12 mouse cellular contexts compared by ENCODE assay signal in genomic region chr15:12689716-12690381, GRCm38 (mm10). TPM values are rescaled to one million over a fixed set of nuclear protein-coding genes. Genes with fewer than 3 reads are reported as not detected.
DNase-seq lines count a peak whose midpoint lies in the region; ATAC-seq and TF ChIP-seq lines count a peak whose summit lies in the region.
"Had no signal": no experiment of that assay in that cellular context is flagged by ENCODE, and none has a peak within 500 bp of the region (broad histone marks: within the 10 kb centered on the region; RNA-seq: fewer than 3 reads in every experiment).

No protein-coding gene starts in this region.

- no peaks in the 10 kb centered on the region for H3K4me1 ChIP-seq in kidney, embryonic 16.5 days (ENCODE audit: insufficient read depth, low read length)
- no peaks in the 10 kb centered on the region for H3K4me1 ChIP-seq in thymus, adult 2 months (replicated peaks; ENCODE audit: control insufficient read depth, insufficient read depth, low read length)
- no peaks in the 10 kb centered on the region for H3K4me1 ChIP-seq in stomach, postnatal 0 days (replicated peaks; ENCODE audit: control insufficient read depth, insufficient read depth)
- H3K4me1 ChIP-seq: hindbrain, embryonic 12.5 days; neural tube, embryonic 12.5 days had no signal

- peak; percentile 35 to 61 for DNase-seq in adrenal gland, adult (ENCODE audit: inconsistent age in 2 of 2, low spot score in 1 of 2)
- no peak for DNase-seq in adrenal gland, postnatal 25 days
- DNase-seq in kidney, adult 9 months, result peak; percentile 8
- peak; percentile 4 for DNase-seq in thymus, postnatal 25 days
- no peak for DNase-seq in thymus, adult 2 months
- no peak for DNase-seq in stomach, postnatal 0 days (ENCODE audit: low spot score)
- no peak for DNase-seq in ovary, adult 18-20 months (ENCODE audit: low spot score)
- DNase-seq: kidney, postnatal 25 days had no signal

- no peak for TF ChIP-seq EP300 in stomach, postnatal 0 days (optimal IDR thresholded peaks at IDR 0.05)

- no peak overlapping the region for H3K4me2 ChIP-seq in kidney, embryonic 16.5 days (replicated peaks; ENCODE audit: low read depth, low read length)
- H3K4me2 ChIP-seq in stomach, postnatal 0 days (replicated peaks; ENCODE audit: low read depth), result no peak overlapping the region
- H3K4me2 ChIP-seq: hindbrain, embryonic 12.5 days; liver, embryonic 11.5 days; neural tube, embryonic 12.5 days had no signal

- WGBS in kidney, embryonic 16.5 days, result 83% methylated on average over 7 of the region's 7 CpGs
- 91% methylated on average over 7 of the region's 7 CpGs for WGBS in thymus, adult 2 months
- WGBS in stomach, postnatal 0 days, result 73% methylated on average over 7 of the region's 7 CpGs

- no peak for TF ChIP-seq POLR2A in thymus, adult 2 months (IDR thresholded peaks at IDR 0.05; ENCODE audit: control insufficient read depth, extremely low read depth, insufficient read depth, low read length, poor library complexity)

- H3K36me3 ChIP-seq in kidney, embryonic 16.5 days (ENCODE audit: insufficient read depth, low read length), result no peaks in the 10 kb centered on the region
- H3K36me3 ChIP-seq in thymus, adult 2 months (ENCODE audit: control insufficient read depth, insufficient read depth, low read length), result no peaks in the 10 kb centered on the region
- no peaks in the 10 kb centered on the region for H3K36me3 ChIP-seq in stomach, postnatal 0 days (ENCODE audit: control insufficient read depth, insufficient read depth, low read length)
- H3K36me3 ChIP-seq: hindbrain, embryonic 12.5 days; neural tube, embryonic 12.5 days had no signal

- H3K9ac ChIP-seq in kidney, embryonic 16.5 days (replicated peaks; ENCODE audit: low read length), result no peak overlapping the region
- H3K9ac ChIP-seq in stomach, postnatal 0 days (ENCODE audit: low read length), result no peak overlapping the region
- H3K9ac ChIP-seq: hindbrain, embryonic 12.5 days; neural tube, embryonic 12.5 days had no signal

- H3K27ac ChIP-seq in kidney, embryonic 16.5 days (ENCODE audit: low read length), result no peak overlapping the region
- no peak overlapping the region for H3K27ac ChIP-seq in thymus, adult 2 months (ENCODE audit: control insufficient read depth, insufficient read depth, low read length)
- H3K27ac ChIP-seq in stomach, postnatal 0 days (replicated peaks), result no peak overlapping the region
- H3K27ac ChIP-seq: hindbrain, embryonic 12.5 days; neural tube, embryonic 12.5 days had no signal

- H3K9me3 ChIP-seq in kidney, embryonic 16.5 days (ENCODE audit: low read length), result peaks cover 5% of the 10 kb centered on the region
- H3K9me3 ChIP-seq in stomach, postnatal 0 days (ENCODE audit: control insufficient read depth, low read length), result no peaks in the 10 kb centered on the region
- H3K9me3 ChIP-seq: hindbrain, embryonic 12.5 days; neural tube, embryonic 12.5 days had no signal

- ATAC-seq in kidney, embryonic 16.5 days (ENCODE audit: low FRiP score, low TSS enrichment), result no peak
- no peak for ATAC-seq in stomach, postnatal 0 days (ENCODE audit: low FRiP score, low TSS enrichment)

- TF ChIP-seq CTCF in thymus, adult 2 months (IDR thresholded peaks at IDR 0.05; ENCODE audit: borderline replicate concordance, control insufficient read depth, extremely low read depth, insufficient read depth, low read length, poor library complexity), result no peak
- peak; percentile 36; the same call in 1 of the 2 replicates for TF ChIP-seq CTCF in stomach, postnatal 0 days (IDR thresholded peaks at IDR 0.05; ENCODE audit: low read depth)

- no peak overlapping the region for H3K4me3 ChIP-seq in kidney, embryonic 16.5 days (ENCODE audit: low read length)
- no peak overlapping the region for H3K4me3 ChIP-seq in thymus, adult 2 months (ENCODE audit: control insufficient read depth, insufficient read depth, low read length)
- H3K4me3 ChIP-seq in stomach, postnatal 0 days (ENCODE audit: low read depth, low read length), result no peak overlapping the region
- H3K4me3 ChIP-seq: hindbrain, embryonic 12.5 days; neural tube, embryonic 12.5 days had no signal

- no peaks in the 10 kb centered on the region for H3K27me3 ChIP-seq in kidney, embryonic 16.5 days (ENCODE audit: insufficient read depth, low read length)
- H3K27me3 ChIP-seq in thymus, adult 2 months (ENCODE audit: control insufficient read depth, insufficient read depth, low read length), result no peaks in the 10 kb centered on the region
- H3K27me3 ChIP-seq in stomach, postnatal 0 days (ENCODE audit: control insufficient read depth, insufficient read depth, low read length), result no peaks in the 10 kb centered on the region
- H3K27me3 ChIP-seq: hindbrain, embryonic 12.5 days; neural tube, embryonic 12.5 days had no signal

RNA-seq across cellular contexts. Expression of gene Pdzd2, which starts 49.9 kb away (rescaled TPM):
- total RNA-seq in adrenal gland, postnatal 25 days (2021), result 11.3 and 14.4 TPM in 2 replicates
- 29.0 and 35.6 TPM in 2 replicates for polyA plus RNA-seq in kidney, embryonic 16.5 days (2015; fragmentation: Nextera tagmentation; extraction: Ambion mirVana)
- 3.1 and 4.2 TPM in 2 replicates for polyA plus RNA-seq in thymus, adult 2 months (2012; rRNA removed)
- 19.1 and 19.9 TPM in 2 replicates for polyA plus RNA-seq in stomach, postnatal 0 days (2015; fragmentation: Nextera tagmentation; extraction: Ambion mirVana)

Comparison
In these comparisons a context has a peak if more than half of its experiments do, and no peak if none do; other contexts are left out.
1. DNase-seq: peak in adrenal gland, adult (2 of 2), kidney, adult 9 months (single experiment) and thymus, postnatal 25 days (single experiment); none in adrenal gland, postnatal 25 days (single experiment), thymus, adult 2 months (single experiment), stomach, postnatal 0 days (single experiment) and ovary, adult 18-20 months (single experiment).